Mouse (Mus musculus) frontal cortex, postnatal 14 days (tissue): ENCODE data around the gene Cstf1.

Source experiments
- DNase-seq, 2 experiments: peaks; one replicate each; pipeline ENCODE4 v3.0.0; 2022; ENCODE audit warnings: low spot score in 2 of 2

Gene Cstf1

GRCm38 (mm10) chr2:172416218-172416617, 45.7 kb downstream of the Cstf1 start:
- no peak for DNase-seq

- DNase-seq, result no peak
These were observed 46.4 kb downstream of the Cstf1 start for GRCm38 (mm10) chr2:172416876-172417275.

GRCm38 (mm10) chr2:172418208-172418607, 47.7 kb downstream of the Cstf1 start:
- no peak for DNase-seq

DNA sequence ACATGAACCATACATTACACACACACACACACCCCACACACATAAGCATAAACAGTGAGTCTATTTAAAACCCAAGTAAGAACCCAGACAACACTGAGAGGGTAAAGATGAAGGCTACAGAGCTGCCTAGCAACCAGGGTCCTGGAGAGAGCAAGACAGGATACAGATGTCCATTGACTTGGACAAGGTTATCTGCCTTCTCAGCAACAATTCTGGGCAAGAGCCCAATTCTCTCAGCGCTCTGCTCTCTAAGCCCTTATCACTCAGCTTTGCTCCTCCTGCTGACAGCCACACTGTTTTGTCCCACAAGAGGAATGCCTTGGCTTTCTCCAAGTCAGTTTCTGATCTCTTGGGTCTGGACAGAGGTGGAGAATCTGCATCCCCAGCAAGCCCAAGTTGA, 60.1 kb downstream of the Cstf1 start:
- no peak for DNase-seq
